Mouse (Mus musculus): ENCODE data around the gene Sec31a.

The Sec31a gene

GRCm38 (mm10) chr5:100349287-100350215 lies 66.5 kb downstream of the Sec31a start:
- DNase-seq = peak; percentile 31

GRCm38 (mm10) chr5:100345118-100345517 lies 70.9 kb downstream of the Sec31a start:
- no peak for DNase-seq

GRCm38 (mm10) chr5:100343087-100343486 lies 72.9 kb downstream of the Sec31a start:
- DNase-seq = no peak

- DNase-seq = no peak
These were observed 73.6 kb downstream of the Sec31a start for GRCm38 (mm10) chr5:100342422-100342821.

GRCm38 (mm10) chr5:100341042-100341441 lies 75.0 kb downstream of the Sec31a start:
- no peak for DNase-seq

- no peak for DNase-seq
These were observed 78.2 kb downstream of the Sec31a start for GRCm38 (mm10) chr5:100337852-100338251.

GRCm38 (mm10) chr5:100336876-100337275 lies 79.2 kb downstream of the Sec31a start:
- no peak for DNase-seq

GRCm38 (mm10) chr5:100335581-100336080 lies 80.4 kb downstream of the Sec31a start:
- no peak for DNase-seq

GRCm38 (mm10) chr5:100334686-100335085 lies 81.3 kb downstream of the Sec31a start:
- DNase-seq = no peak

GRCm38 (mm10) chr5:100333607-100334380 lies 82.2 kb downstream of the Sec31a start:
- no peak for DNase-seq

GRCm38 (mm10) chr5:100332300-100333004 lies 83.6 kb downstream of the Sec31a start:
- no peak for DNase-seq

- no peak for DNase-seq
These were observed 84.4 kb downstream of the Sec31a start for GRCm38 (mm10) chr5:100331636-100332035.

GRCm38 (mm10) chr5:100322081-100322480 lies 94.0 kb downstream of the Sec31a start:
- DNase-seq = peak; percentile 74

- DNase-seq = no peak
These were observed 98.2 kb downstream of the Sec31a start for GRCm38 (mm10) chr5:100317842-100318241.

- DNase-seq = no peak
These were observed 99.0 kb downstream of the Sec31a start for GRCm38 (mm10) chr5:100317010-100317409.

- no peak for DNase-seq
These were observed 100.4 kb downstream of the Sec31a start for GRCm38 (mm10) chr5:100315646-100316045.

GRCm38 (mm10) chr5:100312391-100312790 lies 103.6 kb downstream of the Sec31a start:
- no peak for DNase-seq
